Mouse (Mus musculus) CH12.LX (cell line): ENCODE measurements around the gene Col6a1.

Experiments
- BHLHE40 ChIP-seq: IDR thresholded peaks from 2 replicates; pipeline ENCODE4 v1.6.1; 2011; ENCODE audit warnings: mild to moderate bottlenecking, low read depth, low read length, improper control_type of control experiment
- CTCF ChIP-seq, 2 experiments: IDR thresholded peaks in 1 of 2; conservative IDR thresholded peaks in 1 of 2; 2 replicates each; pipeline ENCODE4 v1.5.1; 2011 to 2012; ENCODE audit warnings: low read depth in 2 of 2, low read length in 2 of 2, improper control_type of control experiment in 1 of 2, inconsistent platforms in 1 of 2, mild to moderate bottlenecking in 1 of 2, moderate library complexity in 1 of 2
- JUND ChIP-seq: conservative IDR thresholded peaks from 2 replicates; pipeline ENCODE4 v1.6.1; 2011; ENCODE audit warnings: low read depth, low read length, improper control_type of control experiment
- MEF2A ChIP-seq: IDR thresholded peaks from 2 replicates; pipeline ENCODE4 v1.6.1; 2014; ENCODE audit warnings: low read depth, mild to moderate bottlenecking, inconsistent platforms, low read length, improper control_type of control experiment, borderline replicate concordance
- NRF1 ChIP-seq: IDR thresholded peaks from 2 replicates; pipeline ENCODE4 v1.6.1; 2014; ENCODE audit warnings: low read depth, mild to moderate bottlenecking, inconsistent platforms, low read length, improper control_type of control experiment, moderate library complexity
- POLR2A ChIP-seq: IDR thresholded peaks from 2 replicates; pipeline ENCODE4 v1.6.1; 2011; ENCODE audit warnings: low read depth, mild to moderate bottlenecking, improper control_type of control experiment, low read length
- POLR2AphosphoS2 ChIP-seq: IDR thresholded peaks from 2 replicates; pipeline ENCODE4 v1.6.1; 2011; ENCODE audit warnings: low read depth, low read length, improper control_type of control experiment
- SIN3A ChIP-seq: IDR thresholded peaks from 2 replicates; pipeline ENCODE4 v1.6.1; 2012; ENCODE audit warnings: low read length, improper control_type of control experiment, inconsistent platforms
- ZC3H11A ChIP-seq: IDR thresholded peaks from 2 replicates; pipeline ENCODE4 v1.6.1; 2012; ENCODE audit warnings: low read depth, mild to moderate bottlenecking, inconsistent platforms, low read length, improper control_type of control experiment

- TF ChIP-seq JUND (no peak), BHLHE40 (no peak), ZC3H11A (no peak), SIN3A (no peak), POLR2AphosphoS2 (no peak), NRF1 (no peak), POLR2A (no peak), CTCF (conservative IDR thresholded peaks at IDR 0.05 in 1 of 2, IDR thresholded peaks at IDR 0.05 in 1 of 2; ENCODE audit: low read depth in 2 of 2, low read length in 2 of 2) (no peak), MEF2A (no peak)
Measured at GRCm38 (mm10) chr10:76753640-76754039, 27.7 kb upstream of the Col6a1 start.
